Mouse (Mus musculus) retina, postnatal 7 days (tissue): ENCODE results near the gene Rab7.

Experiments used
- DNase-seq: peaks from one replicate; pipeline ENCODE4 v3.0.0-alpha.2; 2012; ENCODE audit warnings: low read depth, low spot score

Rab7 gene

GRCm38 (mm10) chr6:88044577-88045405 lies at the start of gene Rab7:
Gene Rab7 (minus strand): TSS chr6:88045270.
- peak; percentile 92 for DNase-seq

GRCm38 (mm10) chr6:88088971-88089370 lies 43.9 kb upstream of the Rab7 start:
- DNase-seq, result no peak

GRCm38 (mm10) chr6:88084278-88085151 lies 39.4 kb upstream of the Rab7 start, which contains the start of gene Rpn1:
Gene Rpn1 (plus strand): TSS chr6:88084482.
- DNase-seq, result peak; percentile 87

- DNase-seq, result no peak
These were observed 38.6 kb upstream of the Rab7 start for GRCm38 (mm10) chr6:88083672-88084071.

- no peak for DNase-seq
These were observed 38.0 kb upstream of the Rab7 start for GRCm38 (mm10) chr6:88083095-88083494.

GRCm38 (mm10) chr6:88075960-88076517 lies 31.0 kb upstream of the Rab7 start:
- no peak for DNase-seq

GRCm38 (mm10) chr6:88074752-88075554 lies 29.9 kb upstream of the Rab7 start:
- peak; percentile 85 for DNase-seq

GRCm38 (mm10) chr6:88071216-88071615 lies 26.1 kb upstream of the Rab7 start:
- no peak for DNase-seq

- DNase-seq, result no peak
These were observed 25.4 kb upstream of the Rab7 start for GRCm38 (mm10) chr6:88070468-88070867.

- DNase-seq, result no peak
These were observed 23.7 kb upstream of the Rab7 start for GRCm38 (mm10) chr6:88068739-88069138.

- no peak for DNase-seq
These were observed 22.7 kb upstream of the Rab7 start for GRCm38 (mm10) chr6:88067722-88068121.

GRCm38 (mm10) chr6:88065968-88066367 lies 20.9 kb upstream of the Rab7 start:
- no peak for DNase-seq

GRCm38 (mm10) chr6:88065116-88065515 lies 20.0 kb upstream of the Rab7 start:
- no peak for DNase-seq

GRCm38 (mm10) chr6:88064072-88064642 lies 19.1 kb upstream of the Rab7 start:
- DNase-seq, result no peak

- no peak for DNase-seq
These were observed 17.3 kb upstream of the Rab7 start for GRCm38 (mm10) chr6:88062398-88062797.

GRCm38 (mm10) chr6:88061406-88061805 lies 16.3 kb upstream of the Rab7 start:
- DNase-seq, result no peak

GRCm38 (mm10) chr6:88060602-88061001 lies 15.5 kb upstream of the Rab7 start:
- DNase-seq, result no peak

GRCm38 (mm10) chr6:88059903-88060302 lies 14.8 kb upstream of the Rab7 start:
- DNase-seq, result no peak

GRCm38 (mm10) chr6:88056866-88057265 lies 11.8 kb upstream of the Rab7 start:
- no peak for DNase-seq

- DNase-seq, result no peak
These were observed 10.6 kb upstream of the Rab7 start for GRCm38 (mm10) chr6:88055663-88056062.
